Mouse (Mus musculus): ENCODE measurements around the gene Cfap57.

- no peak for TF ChIP-seq CTCF (IDR thresholded peaks at IDR 0.05; ENCODE audit: low read depth, low read length)
- no peak for TF ChIP-seq GATA1 (IDR thresholded peaks at IDR 0.05; ENCODE audit: borderline replicate concordance, low read length)
- TF ChIP-seq POLR2AphosphoS5 (IDR thresholded peaks at IDR 0.05; ENCODE audit: insufficient replicate concordance, low read depth, low read length) = no peak
Measured at GRCm38 (mm10) chr4:118589053-118589732, 31.4 kb downstream of the Cfap57 start.
